Mouse (Mus musculus) ovary, postnatal 10 days (tissue): ENCODE results near the gene Hdc.

ENCODE experiments used
- DNase-seq: peaks from one replicate; pipeline ENCODE4 v3.0.0; 2022; ENCODE audit warnings: low spot score

The Hdc gene

DNA sequence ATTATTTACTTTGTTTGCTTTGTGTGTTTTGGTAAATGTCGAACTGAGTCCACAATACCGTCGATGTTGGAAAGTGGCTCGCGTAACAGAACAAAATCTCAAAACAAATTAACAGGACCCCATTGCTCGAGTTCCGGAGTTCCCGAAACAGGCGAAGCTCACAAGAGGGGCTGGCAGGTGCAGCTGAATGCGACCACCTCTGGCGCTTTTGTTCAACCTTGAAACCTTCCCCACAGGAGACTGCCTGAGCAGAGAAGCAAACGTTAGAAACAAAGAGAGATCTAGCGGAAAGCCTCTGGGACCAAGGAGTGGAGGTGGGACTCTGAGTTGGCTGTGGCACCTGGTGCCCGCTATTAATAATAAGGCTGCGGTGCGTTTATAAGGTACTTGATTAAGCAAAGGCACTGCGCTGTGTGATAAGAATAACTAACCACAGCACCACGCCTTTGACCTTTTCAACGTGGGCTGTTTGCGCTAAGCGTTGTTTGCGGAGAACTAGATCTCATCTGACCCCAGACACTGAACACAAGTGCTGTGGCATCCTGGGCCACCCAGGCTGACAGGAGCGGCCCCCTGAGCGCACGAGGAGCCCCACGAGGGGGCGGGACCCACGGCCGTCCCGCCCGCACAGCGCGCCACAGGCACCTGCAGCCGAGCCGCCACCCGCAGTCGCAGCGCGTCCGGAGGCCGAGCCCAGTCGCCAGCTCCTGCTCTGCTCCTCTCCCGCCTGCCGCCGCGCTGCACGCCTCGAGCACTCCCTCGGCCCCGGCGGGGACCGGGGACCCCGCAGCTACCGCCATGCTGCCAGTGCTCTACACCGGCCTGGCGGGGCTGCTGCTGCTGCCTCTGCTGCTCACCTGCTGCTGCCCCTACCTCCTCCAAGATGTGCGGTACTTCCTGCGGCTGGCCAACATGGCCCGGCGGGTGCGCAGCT is 66.5 kb downstream of the Hdc start, which contains the start of gene Slc27a2:
TSS of gene Slc27a2 (plus strand) at position 51 of the 934 bp plus-strand sequence.
- DNase-seq, result no peak

DNA sequence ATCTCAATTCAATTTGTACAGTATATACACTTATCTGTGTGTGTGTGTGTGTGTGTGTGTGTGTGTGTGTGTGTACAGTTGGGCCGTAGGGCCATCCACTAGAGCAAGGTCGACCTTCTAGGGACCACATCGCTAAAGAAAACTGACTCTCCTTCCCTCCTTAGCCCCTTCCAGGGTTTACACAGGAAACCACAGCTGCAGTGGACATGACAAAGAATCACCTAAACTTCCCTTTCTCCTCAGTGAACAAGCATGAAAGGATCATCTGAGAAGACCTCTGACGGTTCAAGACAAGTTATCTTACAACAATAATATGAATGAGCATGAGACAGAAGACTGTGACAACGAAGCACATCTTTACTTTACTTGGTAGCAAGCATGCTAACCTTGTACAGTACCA is 67.2 kb downstream of the Hdc start:
- DNase-seq, result no peak

DNA sequence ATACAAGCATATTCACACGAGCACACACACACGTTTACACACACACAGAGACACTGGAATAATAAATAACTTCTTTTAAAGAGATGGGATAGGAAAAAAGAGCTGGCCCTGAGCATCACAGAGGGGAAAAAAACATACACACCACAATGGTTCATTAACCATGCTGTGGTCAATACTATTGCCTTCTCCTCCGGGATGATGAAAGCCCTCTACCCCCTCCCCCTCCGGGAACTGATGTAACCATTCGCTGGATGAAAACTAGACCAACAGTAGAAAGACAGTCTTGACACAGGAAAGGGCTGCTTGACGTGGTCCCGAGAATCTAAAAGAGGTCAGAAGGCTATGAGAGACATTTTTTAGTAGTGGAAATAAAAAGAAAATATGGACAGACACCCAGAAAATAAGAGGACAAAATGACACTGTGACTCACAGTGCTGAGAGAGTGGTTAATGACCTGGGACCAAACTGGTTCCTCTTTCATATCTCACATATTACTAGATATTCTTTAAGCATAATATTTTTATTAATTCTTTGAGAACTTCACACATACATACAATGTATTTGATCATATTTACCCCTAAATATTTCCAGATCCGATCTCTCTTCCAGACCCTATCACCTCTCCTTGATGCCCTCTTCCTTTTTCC is 67.7 kb downstream of the Hdc start:
- DNase-seq, result no peak

DNA sequence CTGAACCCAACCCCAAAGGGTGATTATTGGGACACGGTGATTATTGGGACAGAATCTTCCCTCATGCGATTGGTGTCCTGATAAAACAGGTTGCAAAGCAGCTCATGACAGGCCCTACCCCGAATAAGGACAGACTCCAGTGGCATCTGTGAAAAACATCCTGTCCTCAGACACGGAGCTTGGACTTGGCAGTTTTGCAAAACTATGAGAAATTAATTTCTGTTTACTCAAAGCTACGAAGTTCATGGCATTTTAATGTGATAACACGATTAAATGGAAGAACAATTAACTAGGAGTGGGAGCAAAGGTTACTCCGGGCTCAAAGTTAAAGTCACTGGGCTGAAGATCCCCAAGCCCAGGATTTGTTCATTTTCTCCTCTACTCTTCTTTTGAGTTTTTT is 69.4 kb downstream of the Hdc start:
- no peak for DNase-seq

DNA sequence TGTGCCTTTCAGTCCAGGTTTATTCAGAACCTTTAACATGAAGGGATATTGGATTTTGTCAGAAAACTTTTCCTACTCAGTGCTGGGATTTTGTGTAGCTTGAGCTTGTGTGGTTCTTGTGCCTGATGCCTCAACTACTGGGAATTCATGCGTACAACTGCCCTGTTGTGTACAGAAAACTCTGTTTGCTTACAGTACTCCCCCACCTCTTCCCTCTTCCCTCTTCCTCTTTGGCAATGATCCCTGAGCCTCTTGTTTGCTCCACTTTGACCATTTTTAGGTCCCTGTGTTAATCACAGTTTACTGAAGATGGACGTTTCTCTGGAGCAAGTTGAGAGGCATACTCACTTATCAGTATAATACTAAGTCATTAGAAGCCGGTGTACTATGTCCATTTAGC is 72.7 kb downstream of the Hdc start:
- DNase-seq, result no peak

DNA sequence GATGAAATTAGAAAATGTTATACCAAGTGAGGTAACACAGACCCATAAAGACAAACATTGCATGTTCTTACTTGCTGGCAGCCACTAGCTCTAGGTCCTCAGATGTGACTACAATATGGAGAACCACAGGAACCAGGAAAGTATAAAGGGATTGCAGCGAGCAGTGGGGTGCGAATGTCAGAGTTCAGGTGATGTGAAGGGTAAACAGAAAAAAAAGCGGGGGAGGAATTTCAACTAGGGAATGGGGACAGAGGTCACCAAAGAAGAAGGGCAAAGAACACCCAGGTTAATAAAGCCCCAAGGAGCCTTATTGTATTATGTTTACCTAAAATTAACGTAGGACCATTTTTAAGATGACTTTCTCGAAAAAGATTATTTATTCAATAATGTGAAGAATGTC is 73.8 kb downstream of the Hdc start:
- no peak for DNase-seq
